Mouse (Mus musculus): ENCODE measurements around the gene Capn15.

- TF ChIP-seq POLR2A (IDR thresholded peaks at IDR 0.05; ENCODE audit: borderline replicate concordance, low read depth, low read length) (no peak), CTCF (IDR thresholded peaks at IDR 0.05; ENCODE audit: low read depth, low read length) (no peak)
Observed at GRCm38 (mm10) chr17:25959630-25960467, 25.7 kb downstream of the Capn15 start.
